8 mouse cellular contexts compared by ENCODE assay signal in genomic region chr11:87462461-87463242, GRCm38 (mm10). TPM values are rescaled to one million over a fixed set of nuclear protein-coding genes. Genes with fewer than 3 reads are reported as not detected.
DNase-seq lines count a peak whose midpoint lies in the region; ATAC-seq and TF ChIP-seq lines count a peak whose summit lies in the region.

No protein-coding gene starts in this region.

- H3K9ac ChIP-seq in heart, embryonic 13.5 days = no peak overlapping the region

- H3K27ac ChIP-seq in heart, embryonic 13.5 days (replicated peaks) = peak overlapping the region; percentile 76
- peak overlapping the region; percentile 49; the same call in 1 of the 2 replicates for H3K27ac ChIP-seq in small intestine, adult 2 months (ENCODE audit: insufficient read depth, low read depth, low read length)

- ATAC-seq in heart, embryonic 13.5 days (ENCODE audit: extremely low read depth, insufficient number of reproducible peaks, low FRiP score, low TSS enrichment) = no peak; the same call in 1 of the 2 replicates

- 7% methylated on average over 9 of the region's 9 CpGs for WGBS in heart, embryonic 13.5 days
- WGBS in small intestine, adult 2 months = 8% methylated on average over 9 of the region's 9 CpGs

- no peak for TF ChIP-seq CTCF in small intestine, adult 2 months (IDR thresholded peaks at IDR 0.05; ENCODE audit: extremely low read depth, insufficient read length, insufficient replicate concordance, low read depth, low read length)

- H3K36me3 ChIP-seq in heart, embryonic 13.5 days = no peaks in the 10 kb centered on the region
- H3K36me3 ChIP-seq in small intestine, adult 2 months (ENCODE audit: control insufficient read depth, insufficient read depth, low read length) = no peaks in the 10 kb centered on the region

- peaks cover 5% of the 10 kb centered on the region for H3K4me1 ChIP-seq in heart, embryonic 13.5 days
- peaks cover 6% of the 10 kb centered on the region for H3K4me1 ChIP-seq in small intestine, adult 2 months (ENCODE audit: control insufficient read depth, insufficient read depth, insufficient read length, low read length)

- TF ChIP-seq POLR2A in small intestine, adult 2 months (IDR thresholded peaks at IDR 0.05; ENCODE audit: low read depth, low read length) = no peak

- H3K4me3 ChIP-seq in heart, embryonic 13.5 days = no peak overlapping the region
- H3K4me3 ChIP-seq in small intestine, adult 2 months (ENCODE audit: low read depth, low read length) = no peak overlapping the region

- H3K9me3 ChIP-seq in heart, embryonic 13.5 days = no peaks in the 10 kb centered on the region

- H3K27me3 ChIP-seq in heart, embryonic 13.5 days (replicated peaks) = no peaks in the 10 kb centered on the region
- no peaks in the 10 kb centered on the region for H3K27me3 ChIP-seq in small intestine, adult 2 months (ENCODE audit: control insufficient read depth, insufficient read depth, low read length)

- DNase-seq in adrenal gland, adult 2 months = peak; percentile 58
- no peak for DNase-seq in adrenal gland, adult 8-10 months
- DNase-seq in B cell, adult 2 months = peak; percentile 73 to 76
- DNase-seq in embryo, embryonic 11 days = peak; percentile 78
- DNase-seq in kidney, postnatal 4 days = peak; percentile 30 to 55
- DNase-seq in lung, postnatal 4 days = peak; percentile 45 to 62

- peak overlapping the region; percentile 16 for H3K4me2 ChIP-seq in heart, embryonic 13.5 days

RNA-seq across cellular contexts. Expression of gene Tex14, which starts 57.8 kb away (rescaled TPM):
- 1 to 10 TPM in 1 of 2 experiments, under 1 TPM in 1; 0.35 to 1.3 TPM for total RNA-seq in adrenal gland, adult 2 months (2021)
- polyA plus RNA-seq in adrenal gland, adult 2 months (2012; rRNA removed) = 0.03 and 0.08 TPM in 2 replicates
- total RNA-seq in adrenal gland, adult 8-10 months (2022) = 1 to 10 TPM in 2 of 4 experiments, under 1 TPM in 2; 0.06 to 2.2 (median 1.1) TPM
- polyA plus RNA-seq in heart, embryonic 13.5 days (2015; fragmentation: Nextera tagmentation; extraction: Ambion mirVana) = 0.28 and 0.47 TPM in 2 replicates
- 0.19 TPM in 1 of 2 replicates, not detected in the other for polyA plus RNA-seq in small intestine, adult 2 months (2012; rRNA removed)

RNA-seq across cellular contexts. Expression of gene Rad51c, which starts 57.9 kb away (rescaled TPM):
- total RNA-seq in adrenal gland, adult 2 months (2021) = 1 to 10 TPM; 1.6 to 2.2 TPM
- 0.13 and 0.15 TPM in 2 replicates for polyA plus RNA-seq in adrenal gland, adult 2 months (2012; rRNA removed)
- 1 to 10 TPM; 1.4 to 2.3 (median 1.8) TPM for total RNA-seq in adrenal gland, adult 8-10 months (2022)
- 9.7 and 9.9 TPM in 2 replicates for polyA plus RNA-seq in heart, embryonic 13.5 days (2015; fragmentation: Nextera tagmentation; extraction: Ambion mirVana)
- 0.05 and 0.37 TPM in 2 replicates for polyA plus RNA-seq in small intestine, adult 2 months (2012; rRNA removed)
